Mouse (Mus musculus): ENCODE data around the gene Tacc2.

- TF ChIP-seq POLR2A (IDR thresholded peaks at IDR 0.05; ENCODE audit: insufficient read depth, low read depth, low read length) (no peak), CTCF (IDR thresholded peaks at IDR 0.05; ENCODE audit: insufficient read depth, low read depth, low read length) (no peak)
These were observed 220.3 kb downstream of the Tacc2 start for GRCm38 (mm10) chr7:130797524-130797923.
